Comparison of ENCODE assay signal across 8 mouse cellular contexts in the genomic region with DNA sequence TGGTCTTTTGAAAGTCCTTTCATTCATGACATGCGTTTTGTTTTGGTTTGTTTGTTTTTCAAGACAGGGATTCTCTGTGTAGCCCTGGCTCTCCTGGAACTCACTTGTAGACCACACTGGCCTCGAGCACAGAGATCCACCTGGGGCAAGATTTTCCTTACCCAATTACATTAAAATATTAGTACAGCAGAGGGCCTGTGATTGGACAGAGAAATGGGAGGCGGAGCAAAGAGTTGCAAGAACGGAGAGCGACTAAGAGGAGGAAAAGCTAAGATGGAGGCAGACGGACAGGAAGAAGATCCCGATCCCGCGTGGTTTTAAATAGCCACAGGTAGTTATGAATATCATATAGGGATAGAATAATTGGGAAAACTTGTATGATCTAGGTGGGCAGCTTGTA. TPM values are rescaled to one million over a fixed set of nuclear protein-coding genes. Genes with fewer than 3 reads are reported as not detected.
DNase-seq lines count a peak whose midpoint lies in the region; ATAC-seq lines count a peak whose summit lies in the region.

No protein-coding gene starts in this region.

- no peaks in the 10 kb centered on the region for H3K9me3 ChIP-seq in heart, embryonic 12.5 days (replicated peaks)
- no peaks in the 10 kb centered on the region for H3K9me3 ChIP-seq in liver, embryonic 12.5 days (replicated peaks)
- no peaks in the 10 kb centered on the region for H3K9me3 ChIP-seq in forebrain, embryonic 12.5 days
- no peaks in the 10 kb centered on the region for H3K9me3 ChIP-seq in forebrain, embryonic 16.5 days (ENCODE audit: control insufficient read depth, low read length)

- no peaks in the 10 kb centered on the region for H3K4me1 ChIP-seq in heart, embryonic 12.5 days (replicated peaks)
- H3K4me1 ChIP-seq in liver, embryonic 12.5 days: 0 out of 2 replicates have a peak, but pooled peaks cover 4% of the 10 kb centered on the region
- no peaks in the 10 kb centered on the region for H3K4me1 ChIP-seq in forebrain, embryonic 12.5 days
- no peaks in the 10 kb centered on the region for H3K4me1 ChIP-seq in forebrain, embryonic 16.5 days (replicated peaks; ENCODE audit: control insufficient read depth, insufficient read depth, low read length)

- ATAC-seq in CD4-positive, CD25-positive, alpha-beta regulatory T cell, adult 4 months: peak; percentile 68
- ATAC-seq in heart, embryonic 12.5 days (ENCODE audit: insufficient number of reproducible peaks, low FRiP score): no peak
- ATAC-seq in liver, embryonic 12.5 days: peak; percentile 74
- no peak for ATAC-seq in forebrain, embryonic 12.5 days (ENCODE audit: low FRiP score)
- ATAC-seq in forebrain, embryonic 16.5 days: no peak

- H3K4me3 ChIP-seq in heart, embryonic 12.5 days: peak overlapping the region; percentile 34; the same call in 1 of the 2 replicates
- peak overlapping the region; percentile 55 for H3K4me3 ChIP-seq in liver, embryonic 12.5 days
- H3K4me3 ChIP-seq in forebrain, embryonic 12.5 days (replicated peaks): no peak overlapping the region
- no peak overlapping the region for H3K4me3 ChIP-seq in forebrain, embryonic 16.5 days (replicated peaks; ENCODE audit: low read length)

- H3K4me2 ChIP-seq in heart, embryonic 12.5 days: peak overlapping the region; percentile 40
- peak overlapping the region; percentile 59 for H3K4me2 ChIP-seq in liver, embryonic 12.5 days
- no peak overlapping the region for H3K4me2 ChIP-seq in forebrain, embryonic 12.5 days
- H3K4me2 ChIP-seq in forebrain, embryonic 16.5 days (ENCODE audit: low read length): no peak overlapping the region

- DNase-seq in NIH3T3 (ENCODE audit: low read depth): peak; percentile 76
- DNase-seq in thymus, postnatal 14 days: peak; percentile 14
- no peak for DNase-seq in layer of hippocampus, postnatal 25 days (ENCODE audit: extremely low spot score in 1 of 2, low spot score in 1 of 2)

- no peak overlapping the region for H3K27ac ChIP-seq in heart, embryonic 12.5 days (ENCODE audit: poor library complexity, severe bottlenecking)
- H3K27ac ChIP-seq in liver, embryonic 12.5 days: no peak overlapping the region
- no peak overlapping the region for H3K27ac ChIP-seq in forebrain, embryonic 12.5 days
- no peak overlapping the region for H3K27ac ChIP-seq in forebrain, embryonic 16.5 days (ENCODE audit: low read length)

- 38% methylated on average over 9 of the region's 9 CpGs for WGBS in heart, embryonic 12.5 days
- WGBS in liver, embryonic 12.5 days (ENCODE audit: insufficient replicate concordance): 32% methylated on average over 9 of the region's 9 CpGs
- WGBS in forebrain, embryonic 12.5 days: 54% methylated on average over 9 of the region's 9 CpGs
- WGBS in forebrain, embryonic 16.5 days: 53% methylated on average over 9 of the region's 9 CpGs

- H3K27me3 ChIP-seq in heart, embryonic 12.5 days (replicated peaks): no peaks in the 10 kb centered on the region
- H3K27me3 ChIP-seq in liver, embryonic 12.5 days (replicated peaks): no peaks in the 10 kb centered on the region; the same call in 1 of the 2 replicates
- no peaks in the 10 kb centered on the region for H3K27me3 ChIP-seq in forebrain, embryonic 12.5 days
- no peaks in the 10 kb centered on the region for H3K27me3 ChIP-seq in forebrain, embryonic 16.5 days (replicated peaks; ENCODE audit: control insufficient read depth, insufficient read depth, low read length)

- H3K36me3 ChIP-seq in heart, embryonic 12.5 days: no peaks in the 10 kb centered on the region
- no peaks in the 10 kb centered on the region for H3K36me3 ChIP-seq in liver, embryonic 12.5 days
- H3K36me3 ChIP-seq in forebrain, embryonic 12.5 days (replicated peaks): no peaks in the 10 kb centered on the region
- H3K36me3 ChIP-seq in forebrain, embryonic 16.5 days (ENCODE audit: control insufficient read depth, insufficient read depth): no peaks in the 10 kb centered on the region

- no peak overlapping the region for H3K9ac ChIP-seq in heart, embryonic 12.5 days
- peak overlapping the region; percentile 63; the same call in 1 of the 2 replicates for H3K9ac ChIP-seq in liver, embryonic 12.5 days
- no peak overlapping the region for H3K9ac ChIP-seq in forebrain, embryonic 12.5 days
- no peak overlapping the region for H3K9ac ChIP-seq in forebrain, embryonic 16.5 days (replicated peaks; ENCODE audit: low read depth, low read length)

RNA-seq across cellular contexts. Expression of a gene that starts 5.2 kb away (rescaled TPM):
- polyA plus RNA-seq in CD4-positive, CD25-positive, alpha-beta regulatory T cell, adult 4 months (2017; shearing (Covaris generic)): 10 to 100 TPM; 22.3 to 24.9 TPM
- 12.5 TPM in 2 replicates for polyA plus RNA-seq in heart, embryonic 12.5 days (2016; fragmentation: Nextera tagmentation; extraction: Ambion mirVana)
- 11.7 and 13.9 TPM in 2 replicates for polyA plus RNA-seq in liver, embryonic 12.5 days (2016; fragmentation: Nextera tagmentation; extraction: Ambion mirVana)
- polyA plus RNA-seq in forebrain, embryonic 12.5 days (2016; fragmentation: Nextera tagmentation; extraction: Ambion mirVana): 28.2 and 29.6 TPM in 2 replicates
- polyA plus RNA-seq in forebrain, embryonic 16.5 days (2015; fragmentation: Nextera tagmentation; extraction: Ambion mirVana): 20.2 and 20.8 TPM in 2 replicates
- 10 to 100 TPM; 44.7 to 46.3 TPM for total RNA-seq in layer of hippocampus, postnatal 25 days (2021)

Comparison
In these comparisons a context has a peak if more than half of its experiments do, and no peak if none do; other contexts are left out.
1. ATAC-seq: peak in CD4-positive, CD25-positive, alpha-beta regulatory T cell, adult 4 months (single experiment) and liver, embryonic 12.5 days (single experiment); none in heart, embryonic 12.5 days (single experiment), forebrain, embryonic 12.5 days (single experiment) and forebrain, embryonic 16.5 days (single experiment).
2. DNase-seq: peak in NIH3T3 (single experiment) and thymus, postnatal 14 days (single experiment); none in layer of hippocampus, postnatal 25 days (0 of 2).
3. H3K4me2 ChIP-seq: peak in heart, embryonic 12.5 days (single experiment) and liver, embryonic 12.5 days (single experiment); none in forebrain, embryonic 12.5 days (single experiment) and forebrain, embryonic 16.5 days (single experiment).
4. H3K4me3 ChIP-seq: peak in heart, embryonic 12.5 days (single experiment) and liver, embryonic 12.5 days (single experiment); none in forebrain, embryonic 12.5 days (single experiment) and forebrain, embryonic 16.5 days (single experiment).